ENCODE assay signal across 11 mouse cellular contexts in the genomic region with DNA sequence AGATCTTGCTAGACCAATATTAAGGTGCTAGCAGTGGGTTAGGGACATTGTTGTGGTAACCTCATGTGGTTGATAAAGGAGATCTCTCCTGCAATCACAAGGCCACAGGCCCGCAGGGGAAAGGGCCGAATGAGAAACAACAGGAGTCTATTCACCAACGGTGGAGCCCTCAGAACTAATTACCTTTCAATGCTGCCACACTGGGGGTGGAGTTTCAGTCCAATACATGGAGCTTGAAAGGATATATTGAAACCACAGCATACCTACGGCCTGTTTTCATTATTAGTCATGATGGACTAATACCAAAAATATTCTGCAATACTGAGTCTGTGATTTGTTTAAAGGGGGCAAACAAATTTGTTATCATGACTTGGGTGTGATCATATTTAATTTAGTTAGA. TPM values are rescaled to one million over a fixed set of nuclear protein-coding genes. Genes with fewer than 3 reads are reported as not detected.
"Had no signal": no experiment of that assay in that cellular context is flagged by ENCODE, and none has a peak within 500 bp of the region (broad histone marks: within the 10 kb centered on the region; RNA-seq: fewer than 3 reads in every experiment).

No protein-coding gene starts in this region.

- DNase-seq: lung, adult 2 months; lung, postnatal 14 days; lung, postnatal 36 days; right cerebral cortex, postnatal 14 days; thymus, adult 2 months; thymus, postnatal 25 days; thymus, postnatal 4 days had no signal

RNA-seq across cellular contexts. Expression of gene Nme8, which starts 6.2 kb away (rescaled TPM):
- total RNA-seq: megakaryocyte progenitor cell, adult 5-6 weeks; midbrain, postnatal 0 days; monocyte, adult 5-6 weeks; neutrophil, adult 5-6 weeks had no signal
